Mouse (Mus musculus) brain, embryonic 18.5 days (tissue): ENCODE data around the gene Slc29a3.

ENCODE experiments used
- DNase-seq: peaks from one replicate; pipeline ENCODE4 v3.0.0-alpha.2; 2012; ENCODE audit warnings: low read depth, low spot score

Slc29a3 gene

DNA sequence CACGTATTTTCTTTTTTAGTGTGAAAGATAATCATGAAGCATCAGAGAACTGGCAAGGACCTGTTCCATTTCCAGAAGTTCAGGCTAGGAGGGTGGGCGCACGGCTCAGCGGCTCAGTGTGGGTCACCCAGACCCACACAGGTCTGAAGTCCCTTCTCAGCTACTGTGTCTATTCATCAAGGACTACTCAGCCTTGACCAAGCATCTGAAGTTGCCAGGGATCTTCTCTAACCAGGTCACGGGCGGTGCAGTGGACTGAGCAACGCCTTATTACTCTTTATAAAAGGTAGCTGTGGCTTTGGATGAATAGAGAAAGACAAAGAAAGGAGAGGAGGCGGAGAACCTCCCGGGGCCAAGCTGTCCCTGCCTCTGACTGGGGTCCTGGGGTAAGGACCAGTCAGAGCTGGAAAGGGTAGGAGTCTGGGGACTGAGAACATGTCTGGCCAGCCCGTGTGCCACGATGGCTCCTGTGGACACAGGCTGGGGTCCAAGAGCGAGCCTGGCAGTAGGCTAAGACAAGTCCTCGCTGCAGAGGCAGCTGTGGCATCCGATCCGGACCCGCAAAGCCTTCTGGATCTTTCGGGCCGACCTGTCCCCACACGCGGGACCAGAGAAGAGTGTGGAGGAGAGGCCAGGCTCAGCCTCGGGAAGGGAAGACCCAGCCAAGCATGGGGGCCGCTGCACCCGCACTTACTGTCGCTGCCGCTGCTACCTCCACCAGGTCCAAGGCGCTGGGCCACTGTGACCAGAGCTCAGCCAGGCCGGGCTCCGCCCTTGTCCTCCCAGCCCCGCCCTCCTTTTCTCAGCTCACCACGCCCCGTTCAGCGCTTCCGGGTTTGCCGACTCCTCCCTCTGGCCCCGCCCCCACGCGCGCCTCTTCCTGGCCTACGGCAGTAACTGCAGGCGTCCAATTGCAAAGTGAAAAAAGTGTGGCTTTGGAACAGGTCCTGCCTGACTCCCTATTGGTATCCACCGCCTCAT, at the start of gene Slc29a3:
Gene Slc29a3 (minus strand): TSS at position 755 of the 981 bp plus-strand sequence.
- DNase-seq, result peak; percentile 64

DNA sequence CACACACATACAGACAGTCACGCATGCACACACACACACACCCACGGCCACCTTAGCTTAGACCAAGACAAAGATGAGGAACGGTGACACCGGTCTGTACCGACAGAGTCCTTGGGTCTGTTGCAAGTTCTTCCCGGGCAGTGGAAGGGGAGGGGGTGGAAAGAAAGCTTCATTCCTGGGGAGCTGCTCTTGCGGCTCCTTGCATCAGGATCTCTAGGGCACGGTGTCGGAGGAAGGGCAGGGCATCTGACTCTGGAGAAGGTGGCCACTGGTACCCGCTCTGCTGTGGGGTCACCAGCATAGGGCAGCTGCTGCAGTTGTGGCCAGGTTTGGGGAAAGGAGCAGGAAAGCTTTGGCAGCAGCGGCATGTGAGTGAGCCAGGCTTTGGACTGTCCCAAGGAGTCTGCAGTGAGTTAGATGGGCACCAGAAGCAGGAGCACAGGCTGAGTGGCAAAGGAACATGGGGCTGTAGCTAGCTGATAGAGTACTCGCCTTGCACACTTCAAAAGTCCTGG, 49.4 kb upstream of the Slc29a3 start:
- no peak for DNase-seq

DNA sequence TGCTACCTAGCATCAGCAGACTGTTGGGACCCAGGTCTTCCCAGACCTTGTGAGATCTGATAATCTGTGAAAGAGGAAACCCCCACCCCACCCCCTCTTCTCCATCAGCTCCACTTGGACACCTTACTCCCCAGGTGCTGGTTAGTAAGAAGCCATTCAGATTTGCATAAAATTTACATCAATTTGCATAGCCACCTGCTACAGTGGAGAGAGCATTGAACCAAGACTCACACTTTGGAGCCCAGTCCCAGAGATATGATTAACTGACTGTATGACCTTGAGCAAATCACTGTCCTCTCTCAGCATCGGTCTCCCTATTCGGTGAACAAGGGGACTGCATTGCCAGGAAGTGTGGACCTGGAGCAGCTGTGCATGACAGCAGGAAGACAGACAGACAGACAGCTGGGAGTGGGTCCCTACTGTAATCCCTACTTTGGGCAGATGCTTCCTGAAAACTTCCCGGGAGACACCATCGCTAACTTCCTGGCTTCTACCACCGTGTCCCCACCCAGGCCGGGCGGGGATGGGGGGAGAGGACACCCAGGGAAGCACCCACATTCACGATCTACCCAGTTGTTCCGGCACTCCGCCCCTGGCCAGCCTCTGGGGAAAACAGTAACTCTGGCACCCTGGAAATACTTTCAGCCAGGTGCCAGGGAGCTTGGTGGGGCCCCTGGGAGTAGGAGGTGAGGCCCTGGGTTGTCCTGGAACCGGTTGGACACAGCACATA, 48.7 kb upstream of the Slc29a3 start:
- no peak for DNase-seq

DNA sequence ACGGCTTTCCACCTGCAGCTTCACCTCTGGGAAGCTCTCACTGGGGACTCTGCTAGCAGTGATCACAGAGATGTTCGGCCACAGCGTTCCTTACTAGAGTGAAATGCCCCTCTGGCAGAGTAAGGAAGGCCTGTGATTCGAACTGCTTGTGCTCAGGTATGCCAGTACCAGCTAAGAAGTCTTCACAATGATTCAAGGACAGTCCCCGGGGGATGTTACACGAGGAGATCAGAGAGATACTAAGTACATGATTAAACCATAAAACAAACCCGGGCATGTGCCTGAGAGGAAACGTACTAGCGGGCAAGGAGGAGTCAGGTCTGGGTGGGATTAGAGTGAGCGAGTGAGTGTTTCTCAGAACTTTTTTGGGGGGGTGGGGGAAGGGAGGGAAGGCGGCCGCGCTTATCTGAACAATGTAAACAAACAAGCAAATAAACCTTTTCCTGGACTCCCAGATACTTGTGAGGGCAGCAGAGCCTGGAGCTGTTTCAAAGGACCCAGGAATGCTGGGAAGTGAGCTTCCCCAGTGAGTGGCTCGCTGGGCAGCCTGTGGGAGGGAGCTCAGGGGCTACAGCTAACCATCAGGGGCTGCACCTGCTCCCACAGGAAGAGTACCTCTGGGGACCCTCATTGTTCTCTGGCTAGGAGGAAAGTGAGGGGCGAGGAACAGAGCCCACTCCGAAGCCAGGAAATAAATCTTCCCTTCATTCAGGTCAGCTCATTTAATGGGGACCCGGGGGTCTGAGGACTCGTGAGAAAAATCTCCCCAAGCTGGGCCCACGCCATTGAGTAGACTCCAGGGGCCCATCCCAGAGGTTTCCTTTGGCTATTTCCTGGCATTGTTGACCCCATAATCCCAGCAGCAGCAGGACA, 47.9 kb upstream of the Slc29a3 start:
- DNase-seq, result no peak

DNA sequence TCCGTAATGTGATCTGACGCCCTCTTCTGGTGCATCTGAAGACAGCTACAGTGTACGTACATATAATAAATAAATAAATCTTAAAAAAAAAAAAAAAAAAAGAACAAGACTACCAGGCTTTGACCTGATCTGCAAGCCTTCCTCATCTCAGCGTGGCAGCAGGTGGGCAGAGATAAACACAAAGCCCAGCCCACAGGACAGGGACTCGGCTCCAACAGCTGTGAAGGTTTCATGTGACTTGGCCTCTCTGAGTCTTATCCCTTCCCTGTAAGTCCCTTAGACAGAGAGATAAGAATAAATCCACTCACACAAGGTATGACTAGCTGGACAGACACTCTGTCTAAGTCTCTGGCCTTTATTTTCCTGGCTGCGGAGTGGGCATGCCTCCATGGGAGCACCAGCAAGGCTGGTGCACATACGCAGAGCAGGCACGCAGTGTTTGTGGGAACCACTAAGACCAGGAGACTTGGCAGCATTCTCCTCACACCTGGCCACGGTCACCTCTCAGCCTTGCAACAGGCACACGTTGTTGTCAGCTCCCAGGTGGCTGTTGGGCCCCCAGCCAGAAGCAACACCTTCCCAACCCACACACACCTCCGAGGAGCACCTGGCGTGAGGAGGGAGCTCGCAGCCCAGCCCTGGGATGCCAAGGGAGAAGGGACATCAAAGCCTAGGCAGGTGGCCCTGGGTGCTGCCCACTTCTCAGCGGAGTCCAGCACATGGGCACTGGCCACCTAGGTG, 45.3 kb upstream of the Slc29a3 start:
- no peak for DNase-seq

DNA sequence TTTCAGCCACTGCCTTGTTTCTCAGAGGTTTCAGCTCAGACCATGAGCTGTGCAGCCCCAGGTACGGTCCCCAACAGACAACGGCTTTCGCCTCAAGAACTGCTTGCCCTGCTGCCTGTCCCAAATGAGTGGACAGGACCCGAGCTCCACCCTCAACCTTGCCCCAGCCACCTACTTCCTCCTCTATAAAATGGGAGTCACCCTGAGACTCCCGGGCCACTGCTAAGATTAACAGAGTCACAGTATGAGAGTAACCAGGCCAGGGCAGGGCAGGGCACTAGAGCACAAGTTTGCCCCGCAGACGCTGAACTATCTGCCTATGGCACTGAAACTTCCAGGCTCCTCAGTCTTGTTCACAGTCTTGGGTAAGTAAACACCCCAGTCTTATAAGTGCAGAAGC, 43.9 kb upstream of the Slc29a3 start:
- DNase-seq, result no peak

DNA sequence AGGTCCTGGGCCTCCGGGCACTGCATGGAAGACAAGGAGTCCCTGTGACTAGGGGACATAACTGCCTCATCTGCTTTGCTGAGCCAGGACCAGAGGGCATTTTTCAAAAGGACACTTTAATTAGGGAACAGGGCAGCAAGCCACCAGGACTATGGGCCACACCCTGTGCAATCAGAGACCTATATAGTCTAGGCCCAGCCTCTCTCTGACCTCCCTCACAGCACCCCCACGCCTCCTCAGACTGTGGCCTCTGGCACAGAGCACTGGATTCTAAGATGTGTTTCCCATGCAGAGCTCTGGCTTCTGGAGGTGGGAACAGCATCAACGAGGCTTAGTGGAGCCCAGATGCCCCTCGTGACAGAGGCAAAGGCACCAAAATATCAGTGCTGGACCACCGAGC, 43.4 kb upstream of the Slc29a3 start:
- no peak for DNase-seq

DNA sequence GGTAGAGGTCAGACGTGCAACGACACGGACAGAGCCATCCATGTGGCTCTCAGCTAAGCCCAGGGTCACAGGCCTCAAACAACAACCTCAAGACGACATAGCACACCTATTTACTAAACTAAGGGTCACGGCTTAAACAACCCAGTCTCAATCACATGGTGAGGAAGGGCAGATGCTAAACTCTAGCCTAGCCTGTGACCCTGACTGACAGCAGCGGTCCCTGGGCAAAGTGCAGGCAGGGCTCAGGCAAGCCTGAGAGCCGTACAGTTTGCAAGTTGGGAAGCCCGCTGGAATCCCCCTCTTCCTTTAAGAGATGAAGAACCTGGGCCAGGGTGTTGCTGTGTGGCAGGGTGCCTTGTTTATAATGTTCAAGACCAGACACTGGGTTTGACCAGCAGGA, 42.2 kb upstream of the Slc29a3 start:
- no peak for DNase-seq

DNA sequence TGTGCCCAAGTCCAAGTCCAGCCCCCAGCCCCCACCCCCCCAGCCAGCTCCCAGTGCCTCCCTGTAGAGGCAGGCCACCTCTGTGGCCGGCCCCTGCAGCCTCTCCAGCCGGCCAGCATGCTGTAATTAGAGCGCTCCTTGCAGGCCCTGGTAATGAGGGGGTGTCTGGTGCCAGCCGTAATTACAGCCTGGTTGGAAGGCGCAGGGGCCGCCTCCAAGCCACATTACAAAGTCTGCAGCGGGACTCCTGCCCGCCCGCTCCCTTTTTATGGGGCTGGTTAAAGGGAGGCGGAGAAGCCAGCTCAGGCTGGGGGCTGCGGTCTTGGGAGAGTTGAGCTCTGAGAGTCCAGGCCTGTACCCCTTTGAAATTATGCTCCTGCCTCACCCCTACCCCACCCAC, 41.8 kb upstream of the Slc29a3 start:
- no peak for DNase-seq

DNA sequence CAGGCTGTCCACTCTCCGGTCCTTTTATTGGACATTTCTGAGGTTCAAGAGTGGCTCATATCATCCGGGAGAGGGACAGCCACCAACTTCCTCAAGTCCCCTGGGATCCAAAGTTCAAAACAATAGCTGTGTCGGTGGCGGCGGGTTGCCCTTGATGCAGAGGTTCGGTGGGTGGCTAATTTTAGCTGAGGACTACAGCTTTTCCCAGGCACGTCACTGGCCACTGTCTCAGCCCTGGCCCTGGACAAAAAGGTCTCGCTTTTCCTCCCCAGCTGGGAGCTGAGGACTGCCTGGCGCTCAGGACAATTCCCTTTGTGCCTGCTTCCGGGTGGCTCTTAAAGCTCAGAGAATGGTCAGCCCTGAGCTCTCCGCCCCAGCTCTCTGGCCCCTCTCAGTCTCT, 40.2 kb upstream of the Slc29a3 start:
- no peak for DNase-seq

DNA sequence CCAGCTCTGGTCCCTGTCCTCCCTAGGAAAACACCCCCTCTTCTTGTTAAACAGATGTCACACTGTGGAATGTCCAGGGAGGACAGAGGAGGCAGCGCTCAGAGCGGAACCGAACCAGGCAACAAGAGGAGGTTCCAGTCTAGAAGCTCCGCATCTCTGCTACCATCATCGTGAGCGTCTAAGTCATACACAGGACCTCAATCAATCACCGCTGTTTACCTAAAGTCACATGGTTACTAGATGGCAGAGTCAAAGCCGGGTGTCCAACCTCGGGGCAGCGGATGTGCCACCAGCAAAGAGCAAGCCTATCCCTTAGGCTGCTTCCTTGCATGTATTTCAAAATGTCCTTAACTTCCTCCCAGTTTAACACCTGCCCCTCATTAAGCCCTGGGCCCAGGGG, 39.8 kb upstream of the Slc29a3 start:
- no peak for DNase-seq

DNA sequence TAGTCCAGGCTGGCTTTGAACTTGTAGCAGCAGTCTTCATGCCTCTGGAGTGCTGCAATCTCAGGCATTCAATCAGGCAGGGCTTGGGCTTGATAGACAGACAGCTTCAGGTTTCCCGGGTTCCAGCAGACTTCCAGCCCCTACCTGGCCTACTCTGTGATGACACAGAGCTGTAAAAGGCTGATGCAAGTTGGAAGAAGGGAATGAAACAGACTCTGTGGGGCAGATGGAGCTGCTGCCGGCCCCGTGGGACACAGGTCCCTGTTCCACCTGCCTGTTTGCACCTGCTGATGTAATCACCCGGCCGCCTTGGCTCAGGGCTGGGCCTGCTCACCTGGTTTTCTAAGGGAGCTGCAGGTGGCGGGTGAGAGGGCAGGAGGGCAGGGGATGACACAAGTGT, 38.3 kb upstream of the Slc29a3 start:
- no peak for DNase-seq

DNA sequence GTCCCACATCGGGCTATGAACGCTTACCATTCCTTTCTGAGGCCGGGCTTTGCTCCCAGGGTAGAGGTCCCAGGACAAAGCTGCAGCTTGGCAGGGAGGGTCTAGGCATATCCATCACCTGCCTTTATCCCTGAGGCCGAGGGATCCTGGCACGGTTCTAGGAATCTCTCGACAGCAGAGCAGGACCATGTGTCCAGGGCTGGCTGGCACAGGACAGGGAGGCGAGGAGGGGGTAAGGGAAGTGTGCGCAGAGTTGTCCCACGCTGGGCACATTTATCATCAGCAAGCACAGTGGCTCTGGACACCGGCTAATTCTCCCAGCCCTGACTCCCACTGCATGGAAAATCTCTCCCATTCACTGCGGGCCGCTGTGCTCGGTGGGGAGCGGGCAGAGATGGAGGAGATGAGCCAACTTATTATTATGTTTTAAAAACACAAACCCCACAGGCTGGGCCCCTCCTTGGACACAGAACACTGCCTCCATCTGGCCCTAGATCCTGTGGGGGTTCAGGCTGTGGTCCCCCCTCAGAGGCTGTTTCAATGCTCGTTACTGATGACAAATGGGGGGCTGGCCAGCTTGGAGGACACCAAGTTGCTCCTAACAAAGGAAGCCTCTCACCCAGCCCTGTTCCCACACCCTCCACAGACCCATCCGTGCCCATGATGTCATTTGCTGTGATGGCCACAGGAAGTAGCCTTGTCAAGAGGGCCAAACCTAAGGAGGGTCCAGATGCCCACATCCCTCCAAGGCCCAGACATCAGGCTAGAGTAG, 34.9 kb upstream of the Slc29a3 start:
- DNase-seq, result no peak

DNA sequence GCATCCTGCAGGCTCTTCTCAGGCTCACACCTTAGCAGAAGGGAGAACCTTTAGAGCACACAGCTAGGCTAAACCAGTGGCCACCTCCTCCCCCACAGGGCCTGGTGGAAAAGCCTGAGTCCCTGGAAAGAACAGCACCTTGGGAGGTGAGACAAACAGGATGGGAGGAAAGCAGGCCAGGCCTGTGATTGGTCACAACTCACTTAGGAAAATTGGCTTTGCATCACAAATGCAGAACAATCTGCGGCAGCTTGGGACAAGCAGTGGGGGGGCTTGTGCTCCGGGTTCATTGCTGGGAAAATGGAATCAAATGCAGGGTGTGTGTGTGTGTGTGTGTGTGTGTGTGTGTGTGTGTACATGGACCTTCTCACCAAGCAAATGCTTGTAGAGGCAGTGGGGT, 31.0 kb upstream of the Slc29a3 start:
- no peak for DNase-seq

DNA sequence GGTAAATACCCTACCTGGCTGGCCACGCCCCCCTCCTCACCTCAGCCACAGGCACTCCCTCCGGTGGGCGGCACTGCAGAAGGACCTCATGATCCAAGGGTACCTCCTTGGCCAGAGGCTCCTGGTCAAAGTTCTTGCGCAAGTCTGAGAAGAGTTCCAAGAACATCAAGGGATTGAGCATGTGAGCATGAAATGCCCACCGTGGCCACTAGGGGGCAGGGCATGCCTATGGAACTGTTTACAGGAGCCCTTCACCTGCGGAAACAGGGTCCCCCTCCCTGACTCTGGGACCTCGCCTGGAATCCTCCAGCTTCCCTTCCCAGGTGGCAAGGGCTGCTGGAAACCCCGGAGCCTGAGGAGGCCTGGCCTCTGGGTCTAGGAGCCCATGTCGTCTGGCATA, 27.0 kb upstream of the Slc29a3 start:
- peak; percentile 42 for DNase-seq

DNA sequence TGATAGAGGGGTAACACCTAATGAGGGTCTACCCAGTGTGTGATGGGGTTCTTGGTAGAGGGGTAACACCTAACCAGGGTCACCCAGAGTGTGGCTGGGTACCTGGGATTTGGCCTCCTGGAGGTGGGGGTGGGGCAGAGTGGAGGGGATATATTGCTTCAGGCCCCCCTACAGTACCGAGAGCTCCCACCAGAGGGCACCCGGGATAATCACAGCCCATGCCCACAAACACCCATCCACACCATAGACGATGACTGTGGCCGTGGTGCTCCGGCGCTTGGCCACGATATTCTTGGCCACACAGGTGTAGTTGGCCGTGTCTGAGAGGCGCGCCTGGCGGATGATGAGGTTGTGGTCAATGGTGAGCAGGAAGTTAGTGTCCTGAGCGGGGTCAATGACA, 25.9 kb upstream of the Slc29a3 start:
- no peak for DNase-seq

DNA sequence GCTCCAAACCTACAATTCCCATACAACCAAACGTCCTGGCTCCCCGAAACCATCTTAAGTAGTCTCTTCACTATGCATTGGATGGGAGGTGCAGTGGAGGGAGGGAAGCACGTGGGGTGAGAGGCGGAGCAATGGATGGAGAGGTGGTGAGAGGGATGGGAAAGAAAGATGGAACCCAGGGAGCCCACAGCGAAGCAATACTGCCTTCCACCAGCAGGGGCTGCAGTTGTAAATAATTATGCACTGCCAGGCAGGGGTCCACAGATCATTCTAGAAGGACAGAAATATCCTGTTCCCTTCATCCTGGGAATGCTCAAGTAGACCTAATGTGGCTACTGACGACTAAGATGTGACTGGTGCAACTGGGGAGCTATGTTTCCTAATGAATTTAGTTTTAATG, 22.9 kb upstream of the Slc29a3 start:
- no peak for DNase-seq

DNA sequence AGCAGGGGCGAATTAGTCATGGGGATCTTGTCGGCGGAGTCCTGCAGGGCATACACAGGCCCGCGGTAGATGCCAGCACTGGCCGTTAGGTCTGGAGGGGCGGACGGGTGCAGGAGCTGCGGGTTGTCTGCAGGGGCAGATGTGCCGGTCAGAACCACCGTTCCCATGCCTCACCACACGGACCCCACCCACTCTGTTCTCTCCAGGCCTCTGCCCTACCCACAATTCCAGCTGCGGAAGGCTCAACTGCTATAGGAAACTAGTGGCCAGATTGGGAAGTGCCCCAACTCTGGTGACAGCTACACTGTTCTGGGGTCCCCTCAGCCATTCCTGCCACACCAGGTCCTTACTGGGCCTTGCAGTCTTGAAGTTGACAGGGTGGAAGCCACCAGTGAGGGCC, 22.0 kb upstream of the Slc29a3 start:
- DNase-seq, result no peak

DNA sequence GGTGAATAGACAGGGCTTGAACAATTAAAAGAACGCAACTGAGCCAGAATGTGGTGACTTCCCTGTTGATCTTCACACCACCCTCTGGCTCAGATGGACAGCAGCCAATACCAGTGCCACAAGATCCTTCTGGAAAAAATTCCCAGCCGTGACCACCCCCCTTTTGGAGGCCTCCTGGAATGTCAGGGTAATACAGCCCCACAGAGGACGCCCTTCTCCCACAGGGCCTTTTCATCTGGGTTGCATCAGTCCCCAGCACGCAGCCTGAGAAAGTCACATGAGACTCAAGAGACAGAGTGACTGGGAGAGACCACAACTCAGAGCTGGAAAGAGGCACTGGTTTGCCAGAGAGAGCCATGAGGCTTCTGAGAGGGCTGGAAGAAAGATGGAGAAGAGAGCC, 18.3 kb upstream of the Slc29a3 start:
- no peak for DNase-seq

DNA sequence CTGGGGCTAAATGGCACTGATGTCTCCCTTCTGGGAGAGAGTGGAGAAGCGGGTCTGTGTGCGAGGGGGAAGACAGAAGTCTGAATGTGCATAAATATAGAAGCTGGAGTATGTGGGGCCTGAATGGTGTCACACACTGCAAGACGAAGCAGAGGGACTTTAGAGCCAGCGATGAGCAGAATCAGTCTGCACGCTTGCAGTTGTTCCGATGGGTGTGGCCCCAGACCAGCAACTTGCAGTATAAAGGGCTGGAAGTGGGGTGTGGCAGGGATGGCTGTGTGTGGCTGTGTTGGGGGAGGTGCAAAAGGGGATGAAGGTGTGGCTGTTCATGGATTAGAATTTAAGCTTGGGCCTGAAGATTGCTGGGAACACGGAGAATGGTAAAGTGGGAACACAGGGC, 16.0 kb upstream of the Slc29a3 start:
- DNase-seq, result no peak
